Mouse (Mus musculus) heart, embryonic 12.5 days (tissue): ENCODE measurements around the gene Gm5108. TPM values are rescaled to one million over a fixed set of nuclear protein-coding genes. Genes with fewer than 3 reads are reported as not detected.

ENCODE experiments used
- ATAC-seq: fragments of 200-750 bp; cut with Nextera tagmentation; 2 replicates; pipeline ENCODE4 v1.8.0; 2017; ENCODE audit warnings: moderate TSS enrichment, moderate library complexity; ENCODE audit not compliant: insufficient number of reproducible peaks, low FRiP score
- H3K27ac ChIP-seq: fragments of 300-500 bp; sonication (generic); 2 replicates; pipeline ENCODE4 v1.5.1; 2016; ENCODE audit warnings: mild to moderate bottlenecking, moderate library complexity; ENCODE audit not compliant: poor library complexity, severe bottlenecking
- H3K27me3 ChIP-seq: fragments of 300-500 bp; sonication (generic); replicated peaks from 2 replicates; pipeline ENCODE4 v1.6.1; 2016; ENCODE audit warnings: mild to moderate bottlenecking, moderate library complexity
- H3K36me3 ChIP-seq: fragments of 300-500 bp; sonication (generic); 2 replicates; pipeline ENCODE4 v1.6.1; 2016; ENCODE audit warnings: mild to moderate bottlenecking, moderate library complexity
- H3K4me1 ChIP-seq: fragments of 300-500 bp; sonication (generic); replicated peaks from 2 replicates; pipeline ENCODE4 v1.6.1; 2016; ENCODE audit warnings: mild to moderate bottlenecking
- H3K4me2 ChIP-seq: fragments of 300-500 bp; sonication (generic); 2 replicates; pipeline ENCODE4 v1.6.1; 2016; ENCODE audit warnings: mild to moderate bottlenecking, moderate library complexity
- H3K4me3 ChIP-seq: fragments of 300-500 bp; sonication (generic); 2 replicates; pipeline ENCODE4 v1.5.1; 2016; ENCODE audit warnings: mild to moderate bottlenecking
- H3K9ac ChIP-seq: fragments of 300-500 bp; sonication (generic); 2 replicates; pipeline ENCODE4 v1.6.1; 2016; ENCODE audit warnings: mild to moderate bottlenecking, moderate library complexity
- H3K9me3 ChIP-seq: fragments of 300-500 bp; sonication (generic); replicated peaks from 2 replicates; pipeline ENCODE4 v1.6.1; 2016; ENCODE audit warnings: mild to moderate bottlenecking, moderate library complexity
- WGBS: fragments of 180-500 bp; shearing (Covaris S2); methylation state at CpG from one replicate; pipeline ENCODE4 v1.1.7; 2016; 5-methylcytosine and 5-hydroxymethylcytosine counted together
- polyA plus RNA-seq: library from polyadenylated mRNA; unstranded; fragments of >200 nt; fragmentation: Nextera tagmentation; extraction: Ambion mirVana; gene quantifications from 2 replicates; pipeline ENCODE4 v1.2.1, GENCODE M21; 2016

Gm5108 gene
- polyA plus RNA-seq, 1 experiment from 2014 or later, result not detected

- Histone ChIP-seq H3K9me3 (no peaks in the 10 kb centered on the region), H3K4me3 (no peak overlapping the region), H3K36me3 (no peaks in the 10 kb centered on the region), H3K27me3 (no peaks in the 10 kb centered on the region), H3K4me2 (no peak overlapping the region), H3K27ac (no peak overlapping the region), H3K9ac (no peak overlapping the region), H3K4me1 (no peaks in the 10 kb centered on the region)
- 63% methylated on average over 2 of the region's 2 CpGs for WGBS
- ATAC-seq, result no peak
These were observed 79.4 kb downstream of the Gm5108 start for GRCm38 (mm10) chr5:68020870-68021269.

Other genes with a start within 250 kb of the Gm5108 start
- 16.8 and 20.0 TPM in 2 replicates for gene Atp8a1, start 94.2 kb upstream of the Gm5108 start, polyA plus RNA-seq
- gene Gm21905, start 4.8 kb downstream of the Gm5108 start, polyA plus RNA-seq, result not detected in 2 replicates
- not detected in 2 replicates for gene Grxcr1, start 90.2 kb downstream of the Gm5108 start, polyA plus RNA-seq